Mouse (Mus musculus): Measurements from ENCODE around the gene Spen. TPM values are rescaled to one million over a fixed set of nuclear protein-coding genes. Genes with fewer than 3 reads are reported as not detected.

Spen gene
- polyA plus RNA-seq, 1 experiment from 2014 or later = 12.8 TPM

GRCm38 (mm10) chr4:141541851-141542250, 3.5 kb upstream of the Spen start:
- DNase-seq (ENCODE audit: low spot score) (no peak), ATAC-seq (replicated peaks; ENCODE audit: low FRiP score, low TSS enrichment, low read depth) (no peak)
- Histone ChIP-seq H3K4me2 (ENCODE audit: low read length) (no peak overlapping the region), H3K27ac (ENCODE audit: low read depth) (no peak overlapping the region), H3K36me3 (ENCODE audit: control insufficient read depth, insufficient read depth, low read length) (no peaks in the 10 kb centered on the region), H3K4me1 (replicated peaks; ENCODE audit: control insufficient read depth, insufficient read depth, low read length) (peaks cover 4% of the 10 kb centered on the region; the same call in 1 of the 2 replicates), H3K9me3 (ENCODE audit: control insufficient read depth, low read length) (no peaks in the 10 kb centered on the region), H3K9ac (ENCODE audit: low read length) (no peak overlapping the region), H3K4me3 (ENCODE audit: low read depth, low read length) (no peak overlapping the region), H3K27me3 (replicated peaks; ENCODE audit: control insufficient read depth, insufficient read depth, low read length) (no peaks in the 10 kb centered on the region)
- whole genome bisulfite sequencing = 59% methylated on average over 7 of the region's 7 CpGs

GRCm38 (mm10) chr4:141540844-141541243, 2.4 kb upstream of the Spen start:
- Histone ChIP-seq H3K4me1 (replicated peaks; ENCODE audit: control insufficient read depth, insufficient read depth, low read length) (peaks cover 5% of the 10 kb centered on the region; the same call in 1 of the 2 replicates), H3K4me2 (ENCODE audit: low read length) (no peak overlapping the region), H3K4me3 (ENCODE audit: low read depth, low read length) (no peak overlapping the region), H3K36me3 (ENCODE audit: control insufficient read depth, insufficient read depth, low read length) (no peaks in the 10 kb centered on the region), H3K9me3 (ENCODE audit: control insufficient read depth, low read length) (no peaks in the 10 kb centered on the region), H3K27me3 (replicated peaks; ENCODE audit: control insufficient read depth, insufficient read depth, low read length) (no peaks in the 10 kb centered on the region), H3K27ac (ENCODE audit: low read depth) (no peak overlapping the region), H3K9ac (ENCODE audit: low read length) (no peak overlapping the region)
- no peak for DNase-seq (ENCODE audit: low spot score)
- WGBS = 78% methylated on average over 3 of the region's 3 CpGs
- no peak for ATAC-seq (replicated peaks; ENCODE audit: low FRiP score, low TSS enrichment, low read depth)

GRCm38 (mm10) chr4:141539213-141539767, 893 bp upstream of the Spen start:
- Histone ChIP-seq H3K9ac (ENCODE audit: low read length) (peak overlapping the region; percentile 92), H3K4me1 (replicated peaks; ENCODE audit: control insufficient read depth, insufficient read depth, low read length) (peaks cover 12% of the 10 kb centered on the region; the same call in 1 of the 2 replicates), H3K4me2 (ENCODE audit: low read length) (peak overlapping the region; percentile 97), H3K27me3 (replicated peaks; ENCODE audit: control insufficient read depth, insufficient read depth, low read length) (no peaks in the 10 kb centered on the region), H3K9me3 (ENCODE audit: control insufficient read depth, low read length) (no peaks in the 10 kb centered on the region), H3K27ac (ENCODE audit: low read depth) (peak overlapping the region; percentile 96), H3K36me3 (ENCODE audit: control insufficient read depth, insufficient read depth, low read length) (no peaks in the 10 kb centered on the region), H3K4me3 (ENCODE audit: low read depth, low read length) (peak overlapping the region; percentile 88)
- no peak for DNase-seq (ENCODE audit: low spot score)
- ATAC-seq (replicated peaks; ENCODE audit: low FRiP score, low TSS enrichment, low read depth) = no peak
- 34% methylated on average over 12 of the region's 12 CpGs for WGBS

GRCm38 (mm10) chr4:141537706-141538407, 540 bp downstream of the Spen start:
- peak overlapping the region; percentile 92 for H3K9ac ChIP-seq (ENCODE audit: low read length)
- under 1% methylated on average over 79 of the region's 101 CpGs for WGBS
- peak overlapping the region; percentile 88 for H3K4me3 ChIP-seq (ENCODE audit: low read depth, low read length)
- H3K27me3 ChIP-seq (replicated peaks; ENCODE audit: control insufficient read depth, insufficient read depth, low read length) = no peaks in the 10 kb centered on the region
- H3K4me1 ChIP-seq (replicated peaks; ENCODE audit: control insufficient read depth, insufficient read depth, low read length) = peaks cover 11% of the 10 kb centered on the region; the same call in 1 of the 2 replicates
- H3K9me3 ChIP-seq (ENCODE audit: control insufficient read depth, low read length) = no peaks in the 10 kb centered on the region
- DNase-seq (ENCODE audit: low spot score) = peak; percentile 86
- peak overlapping the region; percentile 97 for H3K4me2 ChIP-seq (ENCODE audit: low read length)
- H3K36me3 ChIP-seq (ENCODE audit: control insufficient read depth, insufficient read depth, low read length) = no peaks in the 10 kb centered on the region
- ATAC-seq (replicated peaks; ENCODE audit: low FRiP score, low TSS enrichment, low read depth) = peak; percentile 38
- peak overlapping the region; percentile 96 for H3K27ac ChIP-seq (ENCODE audit: low read depth)

- Histone ChIP-seq H3K4me2 (ENCODE audit: low read length) (peak overlapping the region; percentile 97), H3K27ac (ENCODE audit: low read depth) (peak overlapping the region; percentile 96), H3K9ac (ENCODE audit: low read length) (peak overlapping the region; percentile 92), H3K9me3 (ENCODE audit: control insufficient read depth, low read length) (no peaks in the 10 kb centered on the region), H3K4me3 (ENCODE audit: low read depth, low read length) (peak overlapping the region; percentile 88), H3K4me1 (replicated peaks; ENCODE audit: control insufficient read depth, insufficient read depth, low read length) (peaks cover 11% of the 10 kb centered on the region; the same call in 1 of the 2 replicates), H3K36me3 (ENCODE audit: control insufficient read depth, insufficient read depth, low read length) (no peaks in the 10 kb centered on the region), H3K27me3 (replicated peaks; ENCODE audit: control insufficient read depth, insufficient read depth, low read length) (no peaks in the 10 kb centered on the region)
- WGBS = under 1% methylated on average over 14 of the region's 14 CpGs
- ATAC-seq (replicated peaks; ENCODE audit: low FRiP score, low TSS enrichment, low read depth) = no peak
- no peak for DNase-seq (ENCODE audit: low spot score)
Measured at GRCm38 (mm10) chr4:141537226-141537610, 1.2 kb downstream of the Spen start.

- Histone ChIP-seq H3K9me3 (ENCODE audit: control insufficient read depth, low read length) (no peaks in the 10 kb centered on the region), H3K9ac (ENCODE audit: low read length) (peak overlapping the region; percentile 92), H3K36me3 (ENCODE audit: control insufficient read depth, insufficient read depth, low read length) (no peaks in the 10 kb centered on the region), H3K27me3 (replicated peaks; ENCODE audit: control insufficient read depth, insufficient read depth, low read length) (no peaks in the 10 kb centered on the region), H3K4me1 (replicated peaks; ENCODE audit: control insufficient read depth, insufficient read depth, low read length) (peaks cover 11% of the 10 kb centered on the region; the same call in 1 of the 2 replicates), H3K4me3 (ENCODE audit: low read depth, low read length) (peak overlapping the region; percentile 88), H3K4me2 (ENCODE audit: low read length) (peak overlapping the region; percentile 97), H3K27ac (ENCODE audit: low read depth) (peak overlapping the region; percentile 96)
- peak; percentile 90 for DNase-seq (ENCODE audit: low spot score)
- peak; percentile 34; the same call in 1 of the 2 replicates for ATAC-seq (replicated peaks; ENCODE audit: low FRiP score, low TSS enrichment, low read depth)
- WGBS = under 1% methylated on average over 61 of the region's 61 CpGs
Measured at GRCm38 (mm10) chr4:141536291-141537225, 1.8 kb downstream of the Spen start.

- Histone ChIP-seq H3K9me3 (ENCODE audit: control insufficient read depth, low read length) (no peaks in the 10 kb centered on the region), H3K27me3 (replicated peaks; ENCODE audit: control insufficient read depth, insufficient read depth, low read length) (no peaks in the 10 kb centered on the region), H3K4me1 (replicated peaks; ENCODE audit: control insufficient read depth, insufficient read depth, low read length) (peaks cover 11% of the 10 kb centered on the region; the same call in 1 of the 2 replicates), H3K9ac (ENCODE audit: low read length) (no peak overlapping the region), H3K4me3 (ENCODE audit: low read depth, low read length) (peak overlapping the region; percentile 88), H3K4me2 (ENCODE audit: low read length) (peak overlapping the region; percentile 97), H3K27ac (ENCODE audit: low read depth) (0 out of 2 replicates have a peak overlapping the region, but pooled peaks have one; percentile 96), H3K36me3 (ENCODE audit: control insufficient read depth, insufficient read depth, low read length) (no peaks in the 10 kb centered on the region)
- ATAC-seq (replicated peaks; ENCODE audit: low FRiP score, low TSS enrichment, low read depth) (no peak), DNase-seq (ENCODE audit: low spot score) (no peak)
- WGBS = 31% methylated on average over 9 of the region's 11 CpGs
Measured at GRCm38 (mm10) chr4:141534947-141535680, 3.3 kb downstream of the Spen start.

GRCm38 (mm10) chr4:141530979-141531378, 7.4 kb downstream of the Spen start:
- Histone ChIP-seq H3K27ac (ENCODE audit: low read depth) (no peak overlapping the region), H3K4me3 (ENCODE audit: low read depth, low read length) (no peak overlapping the region), H3K27me3 (replicated peaks; ENCODE audit: control insufficient read depth, insufficient read depth, low read length) (no peaks in the 10 kb centered on the region), H3K4me2 (ENCODE audit: low read length) (no peak overlapping the region), H3K36me3 (ENCODE audit: control insufficient read depth, insufficient read depth, low read length) (0 out of 2 replicates have a peak, but pooled peaks cover 3% of the 10 kb centered on the region), H3K4me1 (replicated peaks; ENCODE audit: control insufficient read depth, insufficient read depth, low read length) (peaks cover 11% of the 10 kb centered on the region; the same call in 1 of the 2 replicates), H3K9me3 (ENCODE audit: control insufficient read depth, low read length) (no peaks in the 10 kb centered on the region), H3K9ac (ENCODE audit: low read length) (no peak overlapping the region)
- no peak for DNase-seq (ENCODE audit: low spot score)
- ATAC-seq (replicated peaks; ENCODE audit: low FRiP score, low TSS enrichment, low read depth) = no peak
- 75% methylated on average over 15 of the region's 15 CpGs for WGBS

Measured in intestine, embryonic 14.5 days (tissue).